Mouse (Mus musculus): Measurements from ENCODE around the gene Vmn1r212.
"Not testable (repeated sequence)": the region's sequence is repeated elsewhere in the genome, so short reads cannot be mapped to it uniquely, and the experiment has no call there.

Vmn1r212 gene

DNA sequence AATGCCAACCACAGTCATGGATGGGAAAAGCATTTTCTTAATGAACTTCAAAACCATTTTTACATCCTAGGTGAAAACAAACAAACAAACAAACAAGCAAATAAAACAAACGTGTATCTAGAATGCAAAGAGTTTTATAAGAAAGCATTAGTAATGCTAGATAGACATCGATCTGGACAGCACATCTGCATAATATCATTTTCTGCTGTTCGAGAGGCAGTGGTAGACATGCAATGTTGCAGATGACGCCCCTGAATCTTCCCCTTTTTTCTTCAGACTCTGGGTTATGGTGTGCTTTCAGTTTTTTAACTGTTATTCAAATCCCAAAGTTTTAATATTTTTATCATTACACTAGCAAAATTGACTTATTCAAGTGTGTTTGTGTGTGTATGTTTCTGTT is at the start of gene Vmn1r212:
Gene Vmn1r212 (minus strand): TSS at position 101 of the 400 bp plus-strand sequence.
- DNase-seq = no peak

DNA sequence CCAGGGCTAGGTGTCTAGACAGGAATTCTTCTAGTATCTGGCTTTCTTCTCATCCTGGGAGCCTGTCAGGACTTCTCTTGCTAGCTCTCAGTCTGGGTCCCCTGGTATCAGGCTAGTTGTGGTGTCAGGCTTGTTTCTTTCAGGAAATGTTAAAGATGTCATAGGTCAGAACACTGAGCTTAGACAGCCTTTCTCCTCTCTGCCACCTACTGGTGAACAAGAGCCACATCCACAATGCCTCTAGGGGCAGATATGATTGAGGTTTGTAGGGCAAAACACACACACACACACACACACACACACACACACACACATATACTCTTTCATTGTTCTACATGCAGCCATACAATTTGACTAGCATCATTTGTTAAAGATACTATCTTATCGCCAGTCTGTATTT is 4.7 kb downstream of the Vmn1r212 start:
- DNase-seq = no peak

DNA sequence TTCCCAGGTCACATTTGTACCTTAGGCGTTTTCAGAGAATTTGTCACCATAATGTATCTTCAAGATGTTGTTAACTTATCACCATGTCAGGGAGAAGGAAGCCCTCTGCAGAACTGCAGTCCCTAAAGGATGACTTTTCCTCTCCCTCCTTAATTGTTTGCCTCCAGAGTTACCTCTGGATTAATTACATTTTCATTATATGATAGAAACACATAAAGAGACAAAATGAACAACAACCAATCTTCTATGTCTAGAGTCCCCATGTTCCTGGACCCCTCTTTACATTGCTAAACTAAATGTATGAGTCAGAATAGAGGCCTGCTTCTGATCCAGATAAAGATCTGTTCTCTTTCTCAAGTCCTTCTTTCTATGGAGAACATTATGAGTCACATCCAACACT is 26.5 kb downstream of the Vmn1r212 start, which contains the start of gene Vmn1r211:
Gene Vmn1r211 (minus strand): TSS at position 101 of the 400 bp plus-strand sequence.
- DNase-seq = no peak

DNA sequence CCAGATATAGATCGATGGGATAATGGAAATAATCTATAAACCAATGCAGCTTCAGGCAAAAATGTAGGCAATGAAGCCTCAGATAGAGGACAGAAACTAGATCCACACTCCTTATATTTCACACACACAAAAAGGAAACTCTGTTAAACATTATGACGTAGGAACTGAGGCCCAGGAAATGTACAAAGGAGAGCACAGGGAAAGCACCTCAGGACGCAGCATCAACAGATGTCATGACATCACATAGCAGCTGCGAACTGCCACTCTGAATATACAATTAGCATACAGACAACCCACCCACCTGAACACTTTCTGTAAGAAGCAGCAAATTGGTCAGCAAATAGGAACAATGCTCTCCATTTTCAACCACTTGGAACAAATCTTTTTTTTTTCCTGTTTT is 29.2 kb downstream of the Vmn1r212 start:
- no peak for DNase-seq

DNA sequence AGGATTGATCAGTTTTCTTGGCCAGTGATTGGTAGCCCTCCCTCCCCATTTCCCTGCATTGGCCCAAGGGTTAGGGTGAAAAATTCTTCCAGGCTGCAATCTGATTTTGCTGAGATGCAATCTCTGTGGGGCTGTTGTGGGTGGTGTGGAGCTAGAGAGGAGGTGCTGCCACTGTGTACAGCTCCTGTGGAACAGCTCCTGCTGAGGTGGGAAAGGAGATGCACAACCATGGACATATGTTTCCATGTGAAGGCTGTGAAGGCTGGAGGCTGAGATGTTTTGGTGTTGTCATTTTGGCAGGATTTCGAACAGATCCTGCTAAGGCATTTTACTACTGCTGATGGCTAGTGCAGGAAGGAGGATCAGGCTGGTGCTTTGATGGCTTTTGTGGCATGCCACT is 37.2 kb downstream of the Vmn1r212 start:
- DNase-seq = no peak

DNA sequence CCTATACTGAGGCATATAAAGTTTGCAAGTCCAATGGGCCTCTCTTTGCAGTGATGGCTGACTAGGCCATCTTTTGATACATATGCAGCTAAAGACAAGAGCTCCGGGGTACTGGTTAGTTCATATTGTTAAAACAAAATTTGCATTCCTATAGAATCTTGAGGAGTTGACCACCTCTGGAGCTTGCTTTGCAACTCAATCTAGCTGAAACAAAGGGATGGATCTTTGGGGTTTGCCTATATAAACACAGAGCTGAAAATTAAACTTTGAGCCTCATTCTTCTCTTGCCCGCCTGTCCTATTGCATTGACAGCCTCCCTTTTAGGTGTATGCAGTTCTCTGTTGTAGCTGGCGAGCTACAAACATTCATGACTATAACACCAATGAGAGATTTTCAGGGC is 39.7 kb downstream of the Vmn1r212 start:
- not testable (repeated sequence) for DNase-seq
